In genomic region chr1:167245180-167245641, GRCm38 (mm10) we compare ENCODE assay signal across 11 mouse cellular contexts. TPM values are rescaled to one million over a fixed set of nuclear protein-coding genes. Genes with fewer than 3 reads are reported as not detected.
DNase-seq lines count a peak whose midpoint lies in the region; ATAC-seq and TF ChIP-seq lines count a peak whose summit lies in the region.
"Had no signal": no experiment of that assay in that cellular context is flagged by ENCODE, and none has a peak within 500 bp of the region (broad histone marks: within the 10 kb centered on the region; RNA-seq: fewer than 3 reads in every experiment).

No protein-coding gene starts in this region.

- H3K4me3 ChIP-seq in kidney, embryonic 16.5 days (ENCODE audit: low read length), result no peak overlapping the region
- no peak overlapping the region for H3K4me3 ChIP-seq in bone marrow, adult 2 months (replicated peaks; ENCODE audit: control insufficient read depth, low read depth, low read length)
- H3K4me3 ChIP-seq in limb, embryonic 14.5 days (replicated peaks; ENCODE audit: low read length), result no peak overlapping the region
- H3K4me3 ChIP-seq: myocyte had no signal

- no peak overlapping the region for H3K4me2 ChIP-seq in kidney, embryonic 16.5 days (replicated peaks; ENCODE audit: low read depth, low read length)
- H3K4me2 ChIP-seq in limb, embryonic 14.5 days (replicated peaks; ENCODE audit: low read depth, low read length, severe bottlenecking), result no peak overlapping the region

- H3K27me3 ChIP-seq in kidney, embryonic 16.5 days (ENCODE audit: insufficient read depth, low read length), result no peaks in the 10 kb centered on the region
- H3K27me3 ChIP-seq in limb, embryonic 14.5 days (ENCODE audit: control insufficient read depth, insufficient read depth, low read length), result no peaks in the 10 kb centered on the region

- peak; percentile 52 to 65 for DNase-seq in kidney, postnatal 25 days
- no peak for DNase-seq in limb, embryonic 14.5 days (ENCODE audit: low spot score)
- peak; percentile 73 to 78 for DNase-seq in thymus, postnatal 10 days (ENCODE audit: low spot score in 2 of 2)
- no peak for DNase-seq in Muller cell, postnatal 12 days (ENCODE audit: inconsistent ontology term)
- DNase-seq in layer of hippocampus, postnatal 25 days (ENCODE audit: extremely low spot score in 1 of 2, low spot score in 1 of 2), result no peak
- DNase-seq in frontal cortex, postnatal 25 days (ENCODE audit: low spot score in 2 of 2), result no peak
- DNase-seq: cerebellum, postnatal 36 days; gastrocnemius, postnatal 36 days had no signal

- WGBS in kidney, embryonic 16.5 days, result 64% methylated on average over 9 of the region's 9 CpGs
- 12% methylated on average over 9 of the region's 9 CpGs for WGBS in bone marrow, adult 2 months
- 35% methylated on average over 9 of the region's 9 CpGs for WGBS in limb, embryonic 14.5 days

- no peaks in the 10 kb centered on the region for H3K9me3 ChIP-seq in kidney, embryonic 16.5 days (ENCODE audit: low read length)
- H3K9me3 ChIP-seq in limb, embryonic 14.5 days (ENCODE audit: control insufficient read depth, low read length), result no peaks in the 10 kb centered on the region

- no peak overlapping the region for H3K9ac ChIP-seq in kidney, embryonic 16.5 days (replicated peaks; ENCODE audit: low read length)
- H3K9ac ChIP-seq in limb, embryonic 14.5 days (ENCODE audit: low read depth, low read length, severe bottlenecking), result no peak overlapping the region

- no peak for ATAC-seq in kidney, embryonic 16.5 days (ENCODE audit: low FRiP score, low TSS enrichment)
- ATAC-seq in limb, embryonic 14.5 days (ENCODE audit: low FRiP score, low read depth), result peak; percentile 28; the same call in 1 of the 2 replicates

- no peak for TF ChIP-seq POLR2A in bone marrow, adult 2 months (IDR thresholded peaks at IDR 0.05; ENCODE audit: borderline replicate concordance, control insufficient read depth, low read depth, low read length)
- no peak for TF ChIP-seq POLR2A in limb, embryonic 14.5 days (IDR thresholded peaks at IDR 0.05; ENCODE audit: borderline replicate concordance, extremely low read depth, insufficient read depth, insufficient read length)

- H3K27ac ChIP-seq in kidney, embryonic 16.5 days (ENCODE audit: low read length), result no peak overlapping the region
- peak overlapping the region; percentile 62; the same call in 1 of the 2 replicates for H3K27ac ChIP-seq in bone marrow, adult 2 months (ENCODE audit: control insufficient read depth, insufficient read depth, low read depth, low read length, poor library complexity)
- no peak overlapping the region for H3K27ac ChIP-seq in limb, embryonic 14.5 days (replicated peaks; ENCODE audit: low read depth, low read length)

- no peak for TF ChIP-seq CTCF in bone marrow, adult 2 months (IDR thresholded peaks at IDR 0.05; ENCODE audit: control insufficient read depth, insufficient read depth, low read length)

- no peaks in the 10 kb centered on the region for H3K36me3 ChIP-seq in kidney, embryonic 16.5 days (ENCODE audit: insufficient read depth, low read length)
- H3K36me3 ChIP-seq in limb, embryonic 14.5 days (ENCODE audit: control insufficient read depth, insufficient read depth, low read length), result no peaks in the 10 kb centered on the region

- H3K4me1 ChIP-seq in kidney, embryonic 16.5 days (ENCODE audit: insufficient read depth, low read length), result peaks cover 55% of the 10 kb centered on the region
- peaks cover 9% of the 10 kb centered on the region for H3K4me1 ChIP-seq in bone marrow, adult 2 months (ENCODE audit: control insufficient read depth, insufficient read depth, low read length)
- H3K4me1 ChIP-seq in limb, embryonic 14.5 days (ENCODE audit: control insufficient read depth, insufficient read depth, low read length), result peaks cover 49% of the 10 kb centered on the region

RNA-seq across cellular contexts. Expression of gene Uck2, which starts 39.9 kb away (rescaled TPM):
- polyA plus RNA-seq in kidney, embryonic 16.5 days (2015; fragmentation: Nextera tagmentation; extraction: Ambion mirVana), result 67.7 and 72.3 TPM in 2 replicates
- 25.8 and 42.3 TPM in 2 replicates for polyA plus RNA-seq in bone marrow, adult 2 months (2011; ENCODE audit: insufficient read depth, insufficient read length, low replicate concordance, missing spikeins)
- polyA plus RNA-seq in limb, embryonic 14.5 days (2012; rRNA removed), result 42.5 and 45.7 TPM in 2 replicates
- 69.3 and 78.2 TPM in 2 replicates for polyA plus RNA-seq in limb, embryonic 14.5 days (2014; fragmentation: Nextera tagmentation; extraction: Ambion mirVana)
- total RNA-seq in layer of hippocampus, postnatal 25 days (2021), result 10 to 100 TPM; 45.5 to 47.3 TPM

Comparison
In these comparisons a context has a peak if more than half of its experiments do, and no peak if none do; other contexts are left out.
1. DNase-seq: peak in kidney, postnatal 25 days (2 of 2) and thymus, postnatal 10 days (2 of 2); none in limb, embryonic 14.5 days (single experiment), Muller cell, postnatal 12 days (single experiment), layer of hippocampus, postnatal 25 days (0 of 2) and frontal cortex, postnatal 25 days (0 of 2).